Mouse (Mus musculus) cerebellum, adult 2 months (tissue): ENCODE measurements around the gene Gm5447. TPM values are rescaled to one million over a fixed set of nuclear protein-coding genes. Genes with fewer than 3 reads are reported as not detected.

ENCODE experiments used
- DNase-seq, 2 experiments: peaks; one replicate each; pipeline ENCODE4 v3.0.0; 2021
- H3K27ac ChIP-seq: fragments of 200-500 bp; 2 replicates; pipeline ENCODE4 v1.5.1; 2012; ENCODE audit warnings: low read length, control low read depth, inconsistent platforms; ENCODE audit not compliant: insufficient read depth
- H3K27me3 ChIP-seq: fragments of 200-500 bp; 2 replicates; pipeline ENCODE4 v1.6.1; 2012; ENCODE audit warnings: inconsistent platforms, mild to moderate bottlenecking, low read length, moderate library complexity; ENCODE audit not compliant: control insufficient read depth, insufficient read depth
- H3K4me1 ChIP-seq: fragments of 200-500 bp; 2 replicates; pipeline ENCODE4 v1.6.1; 2011; ENCODE audit warnings: low read length; ENCODE audit not compliant: control insufficient read depth, insufficient read depth
- H3K4me3 ChIP-seq: fragments of 200-500 bp; replicated peaks from 2 replicates; pipeline ENCODE3; 2011; ENCODE audit warnings: mild to moderate bottlenecking, low read depth, low read length, control low read depth; ENCODE audit not compliant: insufficient read depth
- CTCF ChIP-seq: fragments of 200-500 bp; IDR thresholded peaks from 2 replicates; pipeline ENCODE4 v1.5.1; 2011; ENCODE audit warnings: low read depth, mild to moderate bottlenecking, control low read depth, low read length, moderate library complexity, borderline replicate concordance; ENCODE audit not compliant: insufficient read depth
- POLR2A ChIP-seq: fragments of 200-500 bp; IDR thresholded peaks from 2 replicates; pipeline ENCODE4 v1.6.1; 2011; ENCODE audit warnings: low read length, control low read depth, borderline replicate concordance; ENCODE audit not compliant: insufficient read depth
- WGBS: fragments of 180-500 bp; shearing (Covaris S2); methylation state at CpG from one replicate; pipeline ENCODE4 v1.1.7; 2018; 5-methylcytosine and 5-hydroxymethylcytosine counted together
- polyA plus RNA-seq: library from polyadenylated mRNA; depleted of rRNA; stranded (reverse); fragments of >200 nt; gene quantifications from 2 replicates; pipeline ENCODE4 v1.2.3, GENCODE M21; 2012

Gene Gm5447
- polyA plus RNA-seq, 1 experiment, result not detected

- Histone ChIP-seq H3K4me3 (peak overlapping the region; percentile 88), H3K4me1 (no peaks in the 10 kb centered on the region), H3K27ac (peak overlapping the region; percentile 30; the same call in 1 of the 2 replicates), H3K27me3 (no peaks in the 10 kb centered on the region)
- TF ChIP-seq POLR2A (no peak), CTCF (no peak)
- DNase-seq, result no peak
- WGBS, result 19% methylated on average over 5 of the region's 5 CpGs
Measured at GRCm38 (mm10) chr13:30974247-30974630, 235 bp downstream of the Gm5447 start.

- no peak for DNase-seq
- TF ChIP-seq CTCF (no peak), POLR2A (no peak)
- no peaks in the 10 kb centered on the region for H3K27me3 ChIP-seq
- H3K4me1 ChIP-seq, result no peaks in the 10 kb centered on the region
- 39% methylated on average over 8 of the region's 8 CpGs for WGBS
- H3K27ac ChIP-seq, result no peak overlapping the region
- no peak overlapping the region for H3K4me3 ChIP-seq
Measured at GRCm38 (mm10) chr13:30976536-30977084, 2.6 kb downstream of the Gm5447 start.

- no peaks in the 10 kb centered on the region for H3K4me1 ChIP-seq
- 14% methylated on average over 4 of the region's 4 CpGs for WGBS
- no peak for DNase-seq
- no peaks in the 10 kb centered on the region for H3K27me3 ChIP-seq
- H3K4me3 ChIP-seq, result no peak overlapping the region
- TF ChIP-seq POLR2A, result no peak
- TF ChIP-seq CTCF, result no peak
- H3K27ac ChIP-seq, result no peak overlapping the region
Measured at GRCm38 (mm10) chr13:30978224-30978623, 4.2 kb downstream of the Gm5447 start.

- Histone ChIP-seq H3K27ac (no peak overlapping the region), H3K4me3 (no peak overlapping the region), H3K27me3 (no peaks in the 10 kb centered on the region), H3K4me1 (peaks cover 2% of the 10 kb centered on the region; the same call in 1 of the 2 replicates)
- peak in 1 of 2 experiments; percentile 14 for DNase-seq
- 100% methylated on average over 1 of the region's 1 CpGs for WGBS
- TF ChIP-seq POLR2A, result no peak
- TF ChIP-seq CTCF, result peak; percentile 41; the same call in 1 of the 2 replicates
Measured at GRCm38 (mm10) chr13:30981666-30982065, 7.7 kb downstream of the Gm5447 start.

- peaks cover 2% of the 10 kb centered on the region; the same call in 1 of the 2 replicates for H3K4me1 ChIP-seq
- TF ChIP-seq CTCF (no peak), POLR2A (no peak)
- DNase-seq, result no peak
- H3K27ac ChIP-seq, result no peak overlapping the region
- 5% methylated on average over 13 of the region's 13 CpGs for WGBS
- peak overlapping the region; percentile 73 for H3K4me3 ChIP-seq
- no peaks in the 10 kb centered on the region for H3K27me3 ChIP-seq
Measured at GRCm38 (mm10) chr13:30985275-30985597, 11.2 kb downstream of the Gm5447 start.

GRCm38 (mm10) chr13:30985598-30986466 lies 11.8 kb downstream of the Gm5447 start:
- Histone ChIP-seq H3K4me1 (peaks cover 2% of the 10 kb centered on the region; the same call in 1 of the 2 replicates), H3K27me3 (no peaks in the 10 kb centered on the region), H3K4me3 (peak overlapping the region; percentile 73), H3K27ac (peak overlapping the region; percentile 64)
- TF ChIP-seq CTCF (no peak), POLR2A (peak; percentile 37; the same call in 1 of the 2 replicates)
- 4% methylated on average over 27 of the region's 27 CpGs for WGBS
- peak; percentile 71 to 75 for DNase-seq

- H3K27me3 ChIP-seq, result no peaks in the 10 kb centered on the region
- WGBS, result 53% methylated on average over 10 of the region's 10 CpGs
- DNase-seq, result peak; percentile 32 to 35
- H3K4me3 ChIP-seq, result no peak overlapping the region
- no peak overlapping the region for H3K27ac ChIP-seq
- no peak for TF ChIP-seq POLR2A
- TF ChIP-seq CTCF, result no peak
- peaks cover 2% of the 10 kb centered on the region; the same call in 1 of the 2 replicates for H3K4me1 ChIP-seq
Measured at GRCm38 (mm10) chr13:30986934-30987455, 13.0 kb downstream of the Gm5447 start.
